10 mouse cellular contexts compared by ENCODE assay signal in genomic region chr6:128764598-128764997, GRCm38 (mm10). TPM values are rescaled to one million over a fixed set of nuclear protein-coding genes. Genes with fewer than 3 reads are reported as not detected.
DNase-seq lines count a peak whose midpoint lies in the region; ATAC-seq lines count a peak whose summit lies in the region.
"Had no signal": no experiment of that assay in that cellular context is flagged by ENCODE, and none has a peak within 500 bp of the region (broad histone marks: within the 10 kb centered on the region; RNA-seq: fewer than 3 reads in every experiment).

No protein-coding gene starts in this region.

- H3K27me3 ChIP-seq in lung, embryonic 15.5 days: no peaks in the 10 kb centered on the region
- H3K27me3 ChIP-seq in embryonic facial prominence, embryonic 15.5 days: no peaks in the 10 kb centered on the region
- H3K27me3 ChIP-seq in intestine, embryonic 16.5 days (replicated peaks; ENCODE audit: control insufficient read depth, insufficient read depth, low read length): no peaks in the 10 kb centered on the region
- no peaks in the 10 kb centered on the region for H3K27me3 ChIP-seq in neural tube, embryonic 13.5 days

- DNase-seq in lung, postnatal 36 days: no peak
- no peak for DNase-seq in spleen, postnatal 4 days (ENCODE audit: low spot score in 2 of 2)
- no peak for DNase-seq in right cerebral cortex, postnatal 14 days
- no peak for DNase-seq in left cerebral cortex, postnatal 4 days

- peak overlapping the region; percentile 52 for H3K4me3 ChIP-seq in lung, embryonic 15.5 days
- H3K4me3 ChIP-seq in embryonic facial prominence, embryonic 15.5 days (replicated peaks): peak overlapping the region; percentile 57
- H3K4me3 ChIP-seq in intestine, embryonic 16.5 days (ENCODE audit: low read length): peak overlapping the region; percentile 34
- H3K4me3 ChIP-seq in neural tube, embryonic 13.5 days: peak overlapping the region; percentile 52

- H3K9me3 ChIP-seq in lung, embryonic 15.5 days: no peaks in the 10 kb centered on the region
- no peaks in the 10 kb centered on the region for H3K9me3 ChIP-seq in embryonic facial prominence, embryonic 15.5 days (replicated peaks)
- H3K9me3 ChIP-seq in intestine, embryonic 16.5 days (ENCODE audit: control insufficient read depth, low read length): no peaks in the 10 kb centered on the region
- H3K9me3 ChIP-seq in neural tube, embryonic 13.5 days: no peaks in the 10 kb centered on the region

- H3K36me3 ChIP-seq in lung, embryonic 15.5 days: no peaks in the 10 kb centered on the region
- H3K36me3 ChIP-seq in embryonic facial prominence, embryonic 15.5 days: no peaks in the 10 kb centered on the region
- H3K36me3 ChIP-seq in intestine, embryonic 16.5 days (ENCODE audit: control insufficient read depth, insufficient read depth, low read length): no peaks in the 10 kb centered on the region
- H3K36me3 ChIP-seq in neural tube, embryonic 13.5 days: no peaks in the 10 kb centered on the region

- no peak overlapping the region for H3K9ac ChIP-seq in lung, embryonic 15.5 days
- H3K9ac ChIP-seq in embryonic facial prominence, embryonic 15.5 days: peak overlapping the region; percentile 26; the same call in 1 of the 2 replicates
- H3K9ac ChIP-seq in intestine, embryonic 16.5 days (ENCODE audit: low read depth, low read length): peak overlapping the region; percentile 14
- H3K9ac ChIP-seq in neural tube, embryonic 13.5 days: peak overlapping the region; percentile 63

- intact Hi-C loops in left cerebral cortex, postnatal 4 days (cut with DNase I): loop anchor here (2.0 kb wide), 1 partner anchor 74 kb away; no protein-coding TSS in a partner anchor

- peak overlapping the region; percentile 41 for H3K4me2 ChIP-seq in lung, embryonic 15.5 days
- H3K4me2 ChIP-seq in embryonic facial prominence, embryonic 15.5 days (replicated peaks): peak overlapping the region; percentile 65
- peak overlapping the region; percentile 43 for H3K4me2 ChIP-seq in intestine, embryonic 16.5 days (ENCODE audit: low read depth, low read length)
- H3K4me2 ChIP-seq in neural tube, embryonic 13.5 days: peak overlapping the region; percentile 66

- H3K27ac ChIP-seq in lung, embryonic 15.5 days: peak overlapping the region; percentile 30; the same call in 1 of the 2 replicates
- H3K27ac ChIP-seq in embryonic facial prominence, embryonic 15.5 days (replicated peaks): no peak overlapping the region; the same call in 1 of the 2 replicates
- H3K27ac ChIP-seq in intestine, embryonic 16.5 days (ENCODE audit: low read length): no peak overlapping the region
- H3K27ac ChIP-seq in neural tube, embryonic 13.5 days (replicated peaks): peak overlapping the region; percentile 73

- WGBS in lung, embryonic 15.5 days: 18% methylated on average over 5 of the region's 5 CpGs
- 18% methylated on average over 5 of the region's 5 CpGs for WGBS in embryonic facial prominence, embryonic 15.5 days
- 17% methylated on average over 5 of the region's 5 CpGs for WGBS in intestine, embryonic 16.5 days
- WGBS in neural tube, embryonic 13.5 days: 17% methylated on average over 5 of the region's 5 CpGs

- peaks cover 6% of the 10 kb centered on the region for H3K4me1 ChIP-seq in lung, embryonic 15.5 days
- 0 out of 2 replicates have a peak, but pooled peaks cover 6% of the 10 kb centered on the region for H3K4me1 ChIP-seq in embryonic facial prominence, embryonic 15.5 days
- H3K4me1 ChIP-seq in intestine, embryonic 16.5 days (ENCODE audit: control insufficient read depth, insufficient read depth, low read length): no peaks in the 10 kb centered on the region
- H3K4me1 ChIP-seq in neural tube, embryonic 13.5 days (replicated peaks): peaks cover 14% of the 10 kb centered on the region

- no peak for ATAC-seq in lung, embryonic 15.5 days (ENCODE audit: borderline replicate concordance, extremely low read depth, low FRiP score, low TSS enrichment)
- ATAC-seq in embryonic facial prominence, embryonic 15.5 days (ENCODE audit: insufficient number of reproducible peaks, low FRiP score, low TSS enrichment, low read depth): no peak
- ATAC-seq in intestine, embryonic 16.5 days: no peak
- no peak for ATAC-seq in neural tube, embryonic 13.5 days (ENCODE audit: low read depth)

RNA-seq across cellular contexts. Expression of gene Klrb1c, which starts 24.4 kb away (rescaled TPM):
- polyA plus RNA-seq in lung, embryonic 15.5 days (2015; fragmentation: Nextera tagmentation; extraction: Ambion mirVana): 0.15 and 0.16 TPM in 2 replicates
- polyA plus RNA-seq in embryonic facial prominence, embryonic 15.5 days (2015; fragmentation: Nextera tagmentation; extraction: Ambion mirVana): 0.05 and 0.11 TPM in 2 replicates
- 0.13 and 0.38 TPM in 2 replicates for polyA plus RNA-seq in intestine, embryonic 16.5 days (2015; fragmentation: Nextera tagmentation; extraction: Ambion mirVana)
- polyA plus RNA-seq in neural tube, embryonic 13.5 days (2015; fragmentation: Nextera tagmentation; extraction: Ambion mirVana): 0.10 TPM in 1 of 2 replicates, not detected in the other
- total RNA-seq in left cerebral cortex, postnatal 4 days (2021): not detected
- polyA plus RNA-seq: small intestine, adult 2 months had no signal

RNA-seq across cellular contexts. Expression of gene Klrb1, which starts 41.7 kb away (rescaled TPM):
- polyA plus RNA-seq in lung, embryonic 15.5 days (2015; fragmentation: Nextera tagmentation; extraction: Ambion mirVana): not detected in 2 replicates
- polyA plus RNA-seq in embryonic facial prominence, embryonic 15.5 days (2015; fragmentation: Nextera tagmentation; extraction: Ambion mirVana): not detected in 2 replicates
- not detected in 2 replicates for polyA plus RNA-seq in intestine, embryonic 16.5 days (2015; fragmentation: Nextera tagmentation; extraction: Ambion mirVana)
- polyA plus RNA-seq in neural tube, embryonic 13.5 days (2015; fragmentation: Nextera tagmentation; extraction: Ambion mirVana): 0.63 TPM in 1 of 2 replicates, not detected in the other
- 1 to 10 TPM; 3.9 to 5.0 TPM for total RNA-seq in left cerebral cortex, postnatal 4 days (2021)
- total RNA-seq: adrenal gland, postnatal 4 days had no signal
- polyA plus RNA-seq: small intestine, adult 2 months had no signal

Comparison
In these comparisons a context has a peak if more than half of its experiments do, and no peak if none do; other contexts are left out.
1. H3K27ac ChIP-seq: peak in lung, embryonic 15.5 days (single experiment) and neural tube, embryonic 13.5 days (single experiment); none in embryonic facial prominence, embryonic 15.5 days (single experiment) and intestine, embryonic 16.5 days (single experiment).
2. Peak in every context shown above with its lines, with median percentiles within 50 percentile points of each other: H3K4me2 ChIP-seq and H3K4me3 ChIP-seq.